Mouse (Mus musculus): ENCODE measurements around the gene Psma1. TPM values are rescaled to one million over a fixed set of nuclear protein-coding genes. Genes with fewer than 3 reads are reported as not detected.

Gene Psma1
- polyA plus RNA-seq (2012; rRNA removed), result 103 and 121 TPM in 2 replicates

DNA sequence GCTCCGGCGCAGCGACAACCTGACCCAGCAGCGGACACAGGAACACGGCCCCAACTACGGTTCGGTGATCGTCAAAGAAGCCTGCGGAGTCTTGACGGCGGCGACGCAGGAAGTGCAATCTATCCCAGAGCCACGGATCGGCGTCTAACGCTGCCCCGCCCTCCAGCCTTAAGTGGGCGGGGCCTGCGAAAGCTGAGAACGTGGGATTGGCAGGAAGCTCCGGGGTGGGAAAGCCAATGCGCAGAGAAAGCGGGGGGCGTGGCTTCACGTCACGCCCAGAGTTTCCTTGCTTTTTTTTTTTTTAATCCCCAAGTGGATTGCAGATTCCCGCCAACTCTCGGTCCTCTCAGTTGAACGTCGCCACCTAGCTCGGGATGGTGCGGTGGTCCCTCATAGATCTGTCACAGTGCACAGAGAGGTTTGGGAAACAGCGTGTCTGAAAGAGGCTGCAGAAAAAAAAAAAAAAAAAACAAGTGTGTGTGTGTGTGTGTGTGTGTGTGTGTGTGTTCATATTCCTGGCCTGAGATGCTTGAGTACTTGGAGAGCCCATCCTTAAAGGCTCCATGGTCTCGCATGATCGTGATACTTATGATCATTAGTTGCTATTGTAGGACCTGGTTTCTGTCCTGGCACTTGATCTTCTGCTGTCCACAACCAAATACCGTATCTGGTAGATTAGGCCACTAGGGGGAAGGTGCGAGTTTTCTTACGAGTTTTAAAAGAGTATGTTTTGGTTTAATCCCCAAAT lies at the start of gene Psma1:
Gene Psma1, minus strand, starts transcription at position 114 of the 748 bp plus-strand sequence.

DNA sequence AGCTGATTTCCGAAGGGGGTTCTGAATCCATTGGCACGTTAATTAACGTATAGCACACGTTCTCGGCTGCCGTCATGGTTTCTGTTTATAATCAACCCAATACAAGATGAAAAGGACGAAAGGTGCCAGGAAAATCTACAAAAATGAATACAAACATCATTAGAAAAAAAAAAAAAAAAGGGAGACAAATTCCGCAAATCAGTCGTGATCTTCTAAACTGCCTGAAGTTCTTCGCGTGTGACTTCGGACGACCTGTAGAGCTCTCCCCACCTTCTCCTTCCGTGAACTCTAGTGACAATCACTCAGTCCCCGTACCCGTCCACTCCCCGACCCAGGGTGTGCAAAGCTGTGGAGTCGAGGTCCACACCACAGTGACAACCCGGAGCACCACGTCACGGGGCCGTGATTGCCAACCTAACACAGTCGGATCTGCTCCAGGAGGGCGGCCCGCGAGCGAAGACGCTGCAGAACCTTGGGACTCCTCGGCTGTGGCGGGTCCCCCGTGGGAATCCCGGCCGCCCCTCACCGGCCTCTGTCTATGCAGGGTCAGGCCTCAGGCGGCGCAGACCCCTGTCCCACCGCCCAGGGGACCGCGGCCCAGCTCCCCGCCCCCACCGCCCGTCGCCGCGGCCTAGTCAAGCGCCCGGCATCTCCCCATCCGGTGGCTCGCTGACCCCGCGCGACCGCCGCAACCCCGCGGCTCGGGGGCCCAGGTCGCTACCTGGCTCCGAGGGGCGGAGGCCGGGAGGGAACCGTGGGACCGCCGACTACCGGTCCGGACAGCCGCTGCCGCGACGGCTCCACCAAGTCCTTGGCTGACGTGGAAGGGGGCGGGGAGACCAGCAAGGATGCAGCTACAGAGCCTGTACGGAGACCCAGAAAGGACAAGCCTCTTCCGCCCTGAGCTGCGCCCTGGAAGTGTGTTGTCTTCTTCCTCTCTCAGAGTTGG lies 21.8 kb downstream of the Psma1 start, which contains the start of gene Copb1:
Gene Copb1, minus strand, starts transcription at position 827 of the 949 bp plus-strand sequence.

Other genes with a start within 250 kb of the Psma1 start
- 8.6 and 9.0 TPM in 2 replicates for gene Rras2, start 158.3 kb downstream of the Psma1 start, polyA plus RNA-seq (2012; rRNA removed)
- 38.0 and 39.2 TPM in 2 replicates for gene Copb1, start 21.4 kb downstream of the Psma1 start, polyA plus RNA-seq (2012; rRNA removed)
- 9.2 and 10.3 TPM in 2 replicates for gene Pde3b, start 139.2 kb upstream of the Psma1 start, polyA plus RNA-seq (2012; rRNA removed)